Mouse (Mus musculus) left cerebral cortex, adult 11 months (tissue): ENCODE measurements around the gene Psph.
"Not testable (repeated sequence)": the region's sequence is repeated elsewhere in the genome, so short reads cannot be mapped to it uniquely, and the experiment has no call there.

Experiments used
- DNase-seq: peaks from one replicate; pipeline ENCODE4 v3.0.0; 2022; ENCODE audit warnings: low spot score

The Psph gene

DNA sequence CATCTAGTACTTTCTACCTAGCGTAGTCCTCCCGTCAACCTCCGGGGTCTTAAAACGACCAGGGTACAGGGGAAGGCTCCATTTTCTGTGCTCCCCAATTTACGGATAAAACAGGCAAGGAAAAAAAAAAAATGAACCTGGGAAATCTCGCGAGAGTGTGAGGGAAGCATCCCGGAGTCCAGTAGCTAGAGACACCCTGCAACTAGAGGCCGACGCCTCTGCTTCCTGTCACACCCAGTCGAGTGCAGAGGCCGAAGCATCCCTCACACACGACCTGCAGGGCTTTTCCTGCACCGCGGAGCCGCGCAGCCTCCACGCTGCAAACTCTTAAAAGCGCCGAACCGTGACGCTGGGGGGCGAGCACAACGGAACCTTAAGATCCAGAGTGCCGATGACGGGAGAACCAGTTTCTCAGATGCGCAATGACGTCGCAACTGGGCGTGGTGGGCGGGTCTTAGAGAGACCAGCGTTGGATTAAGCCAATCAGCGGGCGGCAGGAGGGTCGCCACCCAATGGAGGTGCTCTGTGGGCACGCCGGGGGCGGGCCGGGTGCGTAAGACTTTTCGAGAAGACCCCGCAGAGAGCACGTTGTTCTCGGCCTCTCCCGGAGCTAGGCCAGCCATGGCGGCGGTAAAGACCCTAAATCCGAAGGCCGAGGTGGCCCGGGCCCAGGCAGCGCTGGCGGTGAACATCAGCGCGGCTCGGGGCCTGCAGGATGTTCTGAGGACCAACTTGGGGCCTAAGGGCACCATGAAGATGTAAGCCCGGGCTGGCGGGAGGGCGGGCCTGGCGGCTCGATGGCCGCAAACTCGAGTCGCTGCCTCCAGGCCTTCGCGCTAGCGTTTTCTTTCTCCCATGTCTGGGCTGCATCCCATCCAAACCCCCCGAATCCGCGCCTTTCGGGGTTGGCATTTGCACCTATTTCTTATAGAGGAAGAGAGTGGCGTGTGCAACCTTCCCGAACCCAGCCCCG lies at the start of gene Psph:
Psph (minus strand) TSS at position 632 of the 973 bp plus-strand sequence.
- peak; percentile 96 for DNase-seq

DNA sequence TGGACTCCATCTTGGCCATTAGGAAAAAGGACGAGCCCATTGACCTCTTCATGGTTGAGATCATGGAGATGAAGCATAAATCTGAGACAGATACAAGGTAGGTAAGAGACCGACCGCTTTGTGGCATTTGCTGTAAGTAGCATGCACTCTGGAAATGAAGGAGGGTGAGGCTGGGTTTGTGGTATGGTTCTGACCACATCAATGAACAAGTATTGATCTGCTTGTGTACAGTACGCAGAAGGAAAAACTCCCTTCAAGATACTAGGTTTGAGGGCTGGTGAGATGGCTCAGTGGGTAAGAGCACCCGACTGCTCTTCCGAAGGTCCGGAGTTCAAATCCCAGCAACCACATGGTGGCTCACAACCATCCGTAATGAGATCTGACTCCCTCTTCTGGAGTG lies 3.3 kb upstream of the Psph start:
- not testable (repeated sequence) for DNase-seq

DNA sequence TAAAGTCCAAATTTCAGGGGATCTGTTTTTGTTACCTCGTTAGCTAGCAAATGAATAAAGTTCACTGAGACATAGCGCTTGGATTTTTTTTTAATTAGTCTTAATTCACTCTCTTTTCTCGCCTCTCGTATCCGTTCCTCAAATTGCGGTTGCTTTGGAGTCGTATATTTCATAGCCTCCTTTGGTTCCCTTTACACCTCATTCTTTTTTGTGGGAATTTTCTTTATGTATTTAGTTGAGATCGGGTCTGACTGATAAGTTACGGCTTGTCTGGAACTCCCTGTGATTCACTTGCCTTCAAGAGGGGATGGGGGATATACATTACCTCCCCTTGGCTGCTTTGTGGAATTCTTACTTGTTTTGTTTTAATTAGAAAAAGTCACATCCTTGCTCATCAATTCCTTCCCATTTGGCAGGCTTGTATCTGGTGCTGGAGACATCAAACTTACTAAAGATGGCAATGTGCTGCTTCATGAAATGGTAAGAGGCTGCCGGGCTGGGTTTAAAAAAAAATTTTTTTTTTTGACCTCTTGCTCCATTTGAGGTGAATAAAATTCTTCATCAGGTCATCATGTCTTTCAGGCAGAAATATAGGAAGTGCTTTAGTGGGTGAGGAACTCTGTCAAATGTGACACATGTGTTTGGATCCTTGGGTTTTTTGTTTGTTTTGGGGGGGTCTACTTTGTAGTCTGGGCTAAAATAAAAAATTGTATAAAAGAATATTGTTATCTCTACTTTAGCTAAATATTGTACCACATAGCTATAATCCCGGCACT lies 757 bp upstream of the Psph start:
- no peak for DNase-seq

DNA sequence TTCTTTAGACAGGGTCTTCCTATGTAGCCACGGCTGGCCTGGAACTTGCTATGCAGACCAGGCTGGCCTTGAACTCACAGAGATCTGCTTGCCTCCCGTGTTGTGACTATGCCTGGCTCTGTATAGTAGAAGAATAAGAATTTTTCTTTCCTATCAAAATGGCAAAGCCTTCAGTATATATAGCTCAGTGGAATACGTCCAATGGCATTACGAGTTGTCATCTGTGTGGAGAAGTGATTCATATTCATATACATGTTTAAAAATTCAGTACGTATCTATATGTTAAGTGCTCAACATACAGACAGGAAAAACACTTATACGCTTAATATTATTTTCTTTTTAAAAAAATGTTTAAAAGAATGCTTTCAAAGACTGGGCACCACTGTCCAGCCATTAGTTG lies 1.1 kb downstream of the Psph start:
- DNase-seq, result no peak

DNA sequence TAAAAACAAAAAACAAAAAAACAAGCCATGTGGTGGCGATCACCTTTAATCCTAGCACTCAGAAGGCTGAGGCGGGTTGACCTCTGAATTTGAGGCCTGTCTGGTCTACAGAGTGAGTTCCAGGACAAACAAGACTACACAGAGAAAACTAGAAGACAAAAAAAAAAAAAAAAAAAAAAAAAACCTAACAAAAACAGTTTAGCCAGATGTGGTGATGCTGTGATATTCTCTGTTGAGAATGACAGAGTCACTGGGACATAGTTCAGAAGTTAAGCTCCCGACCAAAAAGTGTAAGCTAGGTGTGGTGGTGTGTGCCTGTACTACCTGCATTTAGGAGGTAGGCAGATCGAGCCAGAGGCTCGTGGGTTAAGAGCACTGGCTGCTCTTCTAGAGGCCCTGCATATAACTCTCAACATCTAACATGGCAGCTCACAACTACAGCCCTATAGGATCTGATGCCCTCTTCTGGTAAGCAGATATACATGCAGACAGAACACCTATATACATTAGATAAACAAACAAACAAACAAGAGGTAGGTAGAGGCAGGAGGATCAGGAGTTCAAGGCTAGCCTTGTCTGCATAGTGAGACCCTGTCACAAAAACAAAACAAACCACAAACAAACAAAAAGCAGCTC lies 1.9 kb downstream of the Psph start:
- no peak for DNase-seq

DNA sequence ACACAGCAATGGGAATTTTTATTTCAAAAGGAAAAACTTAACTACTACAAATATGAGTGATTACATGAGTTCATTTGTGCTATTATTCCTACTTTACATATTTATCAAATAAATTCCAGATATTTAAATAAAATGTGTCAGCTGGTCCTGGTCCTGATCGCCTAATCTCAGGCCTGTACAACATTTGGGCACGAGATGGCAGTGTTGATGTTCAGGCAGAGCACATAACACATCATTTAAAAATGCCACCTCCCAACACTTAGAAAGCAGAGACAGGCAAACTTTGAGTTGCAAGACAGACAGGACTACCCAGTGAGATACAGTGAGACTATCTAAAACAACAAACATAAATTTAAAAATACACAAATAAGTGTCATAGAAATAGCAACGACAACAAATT lies 5.0 kb downstream of the Psph start:
- no peak for DNase-seq

DNA sequence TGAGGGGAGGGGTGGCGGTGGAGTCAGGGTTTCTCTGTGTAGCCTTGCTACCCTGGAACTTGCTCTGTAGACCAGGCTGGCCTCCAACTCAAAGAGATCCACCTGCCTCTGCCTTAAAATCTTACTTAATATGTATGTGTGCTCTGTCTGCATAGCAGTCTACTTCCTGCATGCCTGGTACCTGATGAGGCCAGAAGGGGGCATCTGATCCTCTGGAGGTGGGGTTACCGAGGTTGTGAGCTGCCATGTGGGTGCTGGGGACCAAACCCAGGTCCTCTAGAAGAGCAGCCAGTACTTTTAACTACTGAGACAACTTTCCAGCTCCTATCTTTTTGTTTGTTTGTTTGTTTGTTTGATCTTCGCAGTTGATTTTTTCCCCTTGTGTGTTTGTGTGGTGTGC lies 7.1 kb downstream of the Psph start:
- DNase-seq, result no peak

DNA sequence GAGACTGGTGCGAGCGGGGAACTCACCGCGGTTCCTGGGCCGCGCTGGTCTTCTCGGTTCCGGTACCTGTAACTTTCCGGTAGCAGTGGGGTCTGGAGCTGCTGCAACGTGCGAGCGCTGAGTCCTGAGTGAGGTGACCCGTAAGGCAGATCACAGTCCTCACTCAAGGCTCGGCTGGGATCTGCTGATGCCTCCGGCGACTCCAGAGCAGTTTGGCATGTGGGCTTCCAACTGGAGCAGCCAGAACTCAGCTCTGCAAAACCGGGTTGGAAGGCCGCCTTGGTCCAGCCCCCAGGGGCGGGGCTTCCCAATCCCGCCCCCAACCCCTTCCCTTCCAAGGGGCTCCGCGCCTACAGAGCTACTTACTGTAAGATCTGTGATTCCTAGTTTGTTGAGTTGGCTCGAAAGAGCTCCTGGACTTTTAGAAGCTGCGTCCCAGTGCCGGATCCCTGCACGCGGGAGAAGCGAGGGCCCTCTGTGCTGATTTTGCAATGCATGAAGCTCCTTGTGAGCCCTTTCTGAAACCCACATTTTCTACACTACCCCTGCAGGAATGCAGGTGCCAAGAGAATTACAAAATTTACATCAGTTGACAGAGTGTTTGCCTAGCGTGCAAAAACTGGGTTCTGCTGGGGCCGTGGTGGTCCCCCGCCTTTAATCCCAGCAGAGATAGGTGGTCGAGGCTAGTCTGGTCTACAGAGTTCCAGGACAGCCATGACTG lies 8.1 kb downstream of the Psph start:
- DNase-seq, result peak; percentile 58

DNA sequence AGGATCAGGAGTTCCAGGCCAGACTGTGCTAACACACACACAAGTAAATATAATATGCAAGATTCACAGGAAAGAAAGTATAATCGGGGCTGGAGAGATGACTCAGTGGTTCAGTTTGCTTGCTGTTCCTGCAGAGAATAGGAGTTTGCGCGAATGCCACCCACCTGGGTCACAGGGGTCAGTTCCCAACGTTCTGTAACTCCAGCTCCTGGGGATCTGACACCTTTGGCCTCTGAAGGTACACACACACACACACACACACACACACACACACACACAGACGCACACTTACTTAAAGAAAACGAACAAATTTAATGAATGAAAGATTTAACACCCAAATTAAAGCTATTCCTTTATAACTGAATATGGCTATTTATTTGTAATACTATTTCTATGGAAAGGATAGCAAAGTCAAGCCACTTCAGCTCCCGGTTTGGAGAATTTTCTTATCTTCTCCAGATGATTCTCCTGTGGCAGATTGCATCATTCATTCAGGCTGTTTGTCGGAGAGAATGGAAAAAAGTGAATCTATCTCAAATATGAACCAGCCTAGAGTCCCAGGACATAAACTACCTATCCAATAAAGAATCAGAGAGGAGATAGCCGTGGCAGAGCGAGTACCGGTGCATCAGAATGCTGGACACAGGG lies 8.8 kb downstream of the Psph start:
- no peak for DNase-seq

DNA sequence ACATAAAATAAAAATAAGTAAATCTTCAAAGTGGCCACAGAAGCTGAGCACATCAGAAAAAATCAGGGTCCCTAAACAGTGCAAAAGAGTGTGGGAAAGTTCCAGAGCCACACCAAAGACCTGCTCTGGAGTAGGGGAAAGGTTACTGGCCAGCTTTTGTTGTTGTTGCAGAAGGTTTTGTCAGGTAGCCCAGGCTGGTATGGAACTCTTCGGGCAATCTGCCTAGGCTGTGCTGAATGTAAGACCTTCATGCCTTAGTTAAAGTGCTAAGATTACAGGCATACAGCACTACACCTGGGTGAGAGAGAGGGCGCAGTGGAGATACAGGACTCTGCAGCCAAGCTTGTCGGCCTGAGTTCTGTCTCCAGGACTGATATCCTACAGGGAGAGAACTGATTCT lies 12.6 kb downstream of the Psph start:
- no peak for DNase-seq

DNA sequence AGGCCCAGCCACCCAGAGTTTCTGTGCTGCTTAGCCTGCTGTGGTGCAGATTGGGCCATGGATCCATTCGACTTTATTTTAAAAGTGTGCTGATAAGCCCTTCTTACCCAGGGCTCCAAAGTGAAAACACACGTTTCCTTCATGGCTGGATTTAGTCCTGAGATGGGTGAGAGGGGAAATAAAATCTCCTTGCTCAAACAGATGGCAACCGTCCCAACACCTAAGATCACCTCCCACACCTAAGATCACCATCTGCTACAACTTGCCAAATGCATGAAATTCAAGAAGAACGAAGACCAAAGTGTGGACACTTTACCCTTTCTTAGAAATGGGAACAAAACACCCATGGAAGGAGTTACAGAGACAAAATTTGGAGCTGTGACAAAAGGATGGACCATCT lies 13.9 kb downstream of the Psph start:
- not testable (repeated sequence) for DNase-seq

DNA sequence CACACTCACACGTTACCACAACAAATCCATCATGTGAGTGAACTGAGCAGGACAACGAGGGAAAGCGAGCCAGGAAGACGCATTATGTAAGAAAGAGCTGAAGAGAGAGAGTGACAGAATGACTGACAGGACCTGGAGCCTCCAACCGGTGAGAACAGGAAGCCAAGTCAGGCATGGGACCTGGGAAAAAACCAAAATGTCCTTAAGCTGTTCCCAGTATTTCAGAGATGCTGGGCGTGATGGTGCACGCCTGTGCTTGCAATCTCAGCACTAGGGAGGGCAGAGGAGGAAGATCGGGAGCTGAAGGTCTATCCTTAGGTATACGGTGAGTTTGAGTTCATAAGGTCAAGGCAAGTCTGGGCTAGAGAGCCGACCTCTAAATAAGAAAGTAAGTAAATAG lies 14.8 kb downstream of the Psph start:
- no peak for DNase-seq

DNA sequence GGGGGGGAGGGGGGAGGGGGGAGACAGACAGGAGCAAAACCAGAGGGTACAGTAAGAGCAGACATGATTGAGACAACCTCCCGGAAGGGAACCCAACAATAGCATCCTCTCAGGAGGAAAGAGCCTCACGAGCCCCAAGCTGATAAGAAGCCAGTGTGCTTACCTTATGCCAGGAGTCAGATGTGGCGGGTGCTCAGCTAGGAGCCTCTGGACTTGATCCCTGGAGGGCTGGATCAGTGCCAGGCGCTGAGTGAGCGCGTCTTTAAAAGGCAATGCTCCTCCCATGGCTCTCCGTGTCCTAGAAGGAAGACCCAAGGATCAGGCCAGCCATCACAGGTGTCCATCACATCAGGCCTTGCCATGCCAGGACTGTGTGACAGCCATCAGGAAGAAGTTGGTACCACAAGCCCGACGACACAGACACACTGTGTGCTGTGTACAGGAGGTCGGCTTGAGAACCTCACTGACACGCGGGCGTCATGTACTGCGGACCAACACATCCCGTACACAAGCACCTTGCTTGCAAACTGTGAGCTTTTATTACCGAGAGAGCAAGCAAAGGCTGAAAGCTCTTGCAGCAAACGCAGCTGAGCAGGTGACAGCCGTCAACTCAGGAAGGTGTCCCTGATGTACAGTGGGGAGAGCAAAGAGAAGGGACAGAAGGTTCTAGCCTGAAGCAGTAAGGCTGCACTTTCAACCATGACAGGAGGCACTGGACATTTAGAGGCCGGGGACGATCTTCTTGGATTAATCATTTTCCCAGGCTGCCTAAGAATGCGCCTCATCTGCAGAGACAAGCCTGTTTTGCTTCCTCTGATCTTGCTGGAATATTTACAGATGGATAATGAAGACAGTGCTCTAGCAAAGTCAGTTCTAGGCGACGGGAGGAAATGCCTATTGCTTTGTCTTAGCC lies 16.6 kb downstream of the Psph start:
- DNase-seq, result no peak

DNA sequence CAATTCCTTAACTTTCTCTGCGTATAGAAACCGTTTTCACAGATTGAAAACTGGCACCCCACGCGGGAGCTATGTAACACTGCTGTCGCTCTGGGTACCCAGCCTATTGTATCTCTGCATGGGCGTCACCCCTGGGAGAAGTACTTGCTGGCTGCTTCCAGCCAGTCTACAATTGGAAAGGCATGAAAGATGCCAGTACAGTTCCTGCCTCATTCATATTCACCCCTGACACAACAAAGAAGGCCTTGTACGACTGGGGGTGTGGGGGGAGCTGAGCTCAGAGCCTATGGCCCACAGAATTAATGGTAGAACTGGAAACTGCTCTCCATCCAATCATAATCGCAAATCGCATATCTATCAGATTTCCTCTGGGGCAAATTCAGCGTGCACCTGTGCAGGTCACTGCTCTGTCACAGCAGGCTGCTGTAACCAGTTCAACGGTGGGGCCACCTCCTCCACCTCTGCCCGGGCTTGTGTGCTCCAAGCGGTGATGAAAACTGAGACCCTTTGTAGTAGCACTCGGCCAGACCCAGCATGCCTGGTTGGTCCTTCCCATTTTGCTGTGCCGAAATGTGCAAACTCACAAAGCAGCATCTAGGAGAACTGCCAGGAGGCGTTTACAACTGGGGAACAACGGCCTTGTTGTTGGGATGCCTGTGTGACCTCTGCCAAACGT lies 25.2 kb downstream of the Psph start:
- DNase-seq, result peak; percentile 51

DNA sequence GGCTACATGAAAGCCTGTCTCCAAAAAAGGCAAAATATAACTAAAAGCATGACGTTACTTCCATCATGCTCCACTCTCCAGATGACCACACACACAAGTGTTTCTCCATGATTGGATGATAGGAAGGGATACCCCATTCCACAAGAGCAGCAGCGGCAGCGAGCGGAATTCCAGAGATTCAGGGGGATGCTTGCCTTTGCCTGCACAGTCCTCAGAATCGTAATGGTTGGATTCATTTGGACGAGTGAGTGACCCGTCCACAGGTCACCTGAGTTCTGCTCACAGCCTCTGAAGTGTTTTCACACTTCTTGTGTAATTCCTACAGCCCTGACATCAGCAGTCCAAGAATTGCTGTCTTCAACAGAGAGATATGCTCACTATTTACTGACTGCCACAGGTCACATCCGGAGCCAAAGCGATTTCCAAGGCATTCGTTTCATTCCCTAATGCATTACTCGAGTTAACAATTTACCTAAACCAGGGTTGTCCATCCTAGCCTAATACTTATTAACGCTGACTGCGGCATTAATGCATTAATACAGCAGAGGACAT lies 27.2 kb downstream of the Psph start:
- no peak for DNase-seq

DNA sequence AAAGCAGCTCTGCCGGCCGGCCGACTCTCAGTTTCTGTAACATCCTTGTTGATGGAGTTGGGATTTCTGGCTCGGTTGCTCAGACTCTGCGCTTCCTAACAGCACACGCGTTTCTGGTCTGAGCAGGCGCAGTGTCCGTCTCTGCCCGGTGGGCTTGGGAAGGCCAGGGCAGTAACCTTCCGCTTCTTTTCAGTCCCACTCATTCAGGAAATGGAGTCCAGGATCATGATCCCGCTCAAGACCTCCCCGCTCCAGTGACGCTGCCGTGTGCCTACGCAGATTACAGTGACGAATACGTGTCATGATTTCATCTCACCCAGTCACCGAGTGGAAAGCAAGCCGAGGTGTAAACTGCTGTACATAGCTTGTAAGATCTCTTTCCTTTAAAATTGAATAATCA lies 30.4 kb downstream of the Psph start:
- DNase-seq, result no peak

DNA sequence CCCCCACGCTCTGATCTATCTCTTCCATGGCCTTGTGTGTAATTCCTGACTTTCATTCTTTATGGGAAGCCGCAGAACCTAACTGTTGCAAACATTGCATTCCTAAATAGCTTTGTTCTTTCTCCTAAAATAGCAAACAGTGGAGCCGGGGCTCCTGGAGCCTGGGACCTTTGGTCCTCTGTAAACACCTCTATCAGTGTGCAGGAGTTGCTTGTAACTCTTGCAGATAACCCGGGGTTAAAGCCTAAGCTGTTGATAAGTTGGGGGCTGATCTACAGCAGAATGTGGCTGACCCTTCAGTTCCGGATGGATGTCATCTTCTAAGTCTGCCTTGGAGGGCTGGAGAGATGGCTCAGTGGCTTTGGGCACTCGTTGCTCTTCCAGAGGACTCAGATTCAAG lies 43.2 kb downstream of the Psph start:
- no peak for DNase-seq

DNA sequence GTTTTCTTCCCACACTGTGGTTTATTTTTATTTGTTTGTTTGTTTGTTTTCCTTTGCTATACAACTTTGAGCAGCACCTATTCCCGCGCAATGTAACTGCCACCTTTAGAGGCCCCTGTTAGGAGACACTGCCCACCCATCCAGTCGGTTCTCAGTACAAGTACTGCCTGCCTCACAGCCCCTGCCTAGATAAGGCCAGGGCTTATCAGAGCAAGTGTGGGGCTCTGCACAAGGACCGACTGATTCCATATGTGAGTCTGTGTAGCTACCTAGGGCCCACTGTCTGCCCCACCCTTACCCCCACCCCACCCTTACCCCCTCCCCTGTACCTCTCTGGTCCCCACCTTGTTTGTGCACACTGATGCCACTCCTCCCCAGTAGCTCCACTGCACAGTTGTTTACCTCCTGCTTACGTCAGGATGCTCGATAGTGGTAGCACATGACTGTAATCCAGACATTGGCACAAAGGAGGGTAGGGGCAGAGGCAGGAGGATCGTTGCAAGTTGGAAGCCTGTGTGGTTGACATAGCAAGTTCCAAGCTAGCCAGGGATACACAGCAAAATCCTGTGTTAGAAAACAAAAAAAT lies 44.3 kb downstream of the Psph start:
- DNase-seq, result no peak

DNA sequence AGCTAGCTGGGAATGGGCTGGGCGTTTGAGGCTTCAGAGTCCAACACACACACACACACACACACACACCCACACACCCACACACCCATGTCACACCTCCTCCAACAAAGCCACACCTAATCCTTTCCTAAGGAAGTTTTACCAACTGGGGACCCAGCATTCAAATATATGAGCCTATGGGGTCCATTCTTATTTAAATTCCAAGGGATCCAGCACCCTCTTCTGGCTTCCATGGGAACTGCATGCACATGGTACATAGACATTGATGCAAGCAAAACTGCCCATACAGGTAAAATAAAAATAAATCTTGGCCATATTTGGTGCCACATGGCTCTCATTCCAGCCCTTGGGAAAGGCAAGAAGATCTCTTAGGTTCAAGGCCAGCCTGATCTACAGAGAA lies 46.3 kb downstream of the Psph start:
- DNase-seq, result no peak
